Mouse (Mus musculus) erythroblast, embryonic 14.5 days (primary cell): ENCODE data around the gene Cemip2.

Experiments
- GATA1 ChIP-seq: IDR thresholded peaks from 2 replicates; pipeline ENCODE4 v1.6.1; 2012; ENCODE audit warnings: low read length, inconsistent platforms, mixed read lengths
- TAL1 ChIP-seq: IDR thresholded peaks from 3 replicates; pipeline ENCODE4 v1.6.1; 2012; ENCODE audit warnings: low read length, inconsistent platforms, mixed read lengths

DNA sequence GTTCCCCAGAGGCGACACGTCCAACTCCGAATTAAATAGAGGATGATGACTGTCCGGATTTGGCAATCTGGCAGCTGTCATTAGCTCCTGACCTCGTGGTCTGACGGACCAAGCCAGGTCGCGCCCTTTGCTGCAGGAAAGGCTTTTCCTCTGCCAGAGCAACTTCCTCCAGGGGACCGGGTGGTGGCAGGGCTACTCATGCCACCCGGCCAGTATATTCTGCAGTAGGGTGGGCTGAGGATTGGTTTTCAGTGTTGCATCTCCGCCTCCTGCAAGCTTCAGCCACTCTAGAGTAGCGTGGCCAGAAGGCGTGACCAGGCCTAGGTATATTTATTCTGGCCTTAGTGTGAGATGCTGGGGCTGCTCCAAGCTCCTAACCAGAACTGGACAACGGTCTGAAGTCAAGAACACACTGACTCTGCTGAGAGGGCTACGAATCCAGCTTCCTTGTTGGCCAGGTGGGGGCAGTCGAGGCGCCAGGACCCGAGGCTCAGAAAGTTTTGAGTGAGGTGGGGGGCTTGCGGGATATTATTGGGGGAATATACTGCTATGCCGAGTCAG, 891 bp upstream of the Cemip2 start:
- TF ChIP-seq TAL1 (no peak), GATA1 (no peak)
